In genomic region chr7:139224725-139225124, GRCm38 (mm10) we compare ENCODE assay signal across 9 mouse cellular contexts. TPM values are rescaled to one million over a fixed set of nuclear protein-coding genes. Genes with fewer than 3 reads are reported as not detected.
DNase-seq lines count a peak whose midpoint lies in the region; ATAC-seq lines count a peak whose summit lies in the region.
"Had no signal": no experiment of that assay in that cellular context is flagged by ENCODE, and none has a peak within 500 bp of the region (broad histone marks: within the 10 kb centered on the region; RNA-seq: fewer than 3 reads in every experiment).

No protein-coding gene starts in this region.

- 57% methylated on average over 8 of the region's 8 CpGs for WGBS in kidney, embryonic 15.5 days
- 80% methylated on average over 8 of the region's 8 CpGs for WGBS in hindbrain, embryonic 16.5 days

- no peak overlapping the region for H3K4me3 ChIP-seq in kidney, embryonic 15.5 days (replicated peaks)
- H3K4me3 ChIP-seq in hindbrain, embryonic 16.5 days (ENCODE audit: low read length), result no peak overlapping the region
- H3K4me3 ChIP-seq: embryonic facial prominence, embryonic 12.5 days; stomach, embryonic 15.5 days had no signal

- peak; percentile 81 for DNase-seq in 416B (ENCODE audit: low read depth)
- DNase-seq in B cell, adult 2 months, result peak; percentile 28 to 37
- peak; percentile 77 for DNase-seq in lung, postnatal 36 days
- no peak for DNase-seq in layer of hippocampus, adult 11-12 months (ENCODE audit: low spot score)
- no peak for DNase-seq in embryo, embryonic 10 days (ENCODE audit: low spot score)

- H3K27me3 ChIP-seq in kidney, embryonic 15.5 days, result no peaks in the 10 kb centered on the region
- no peaks in the 10 kb centered on the region; the same call in 1 of the 2 replicates for H3K27me3 ChIP-seq in hindbrain, embryonic 16.5 days (replicated peaks; ENCODE audit: control insufficient read depth, insufficient read depth, low read length)
- H3K27me3 ChIP-seq: embryonic facial prominence, embryonic 12.5 days; stomach, embryonic 15.5 days had no signal

- no peak for ATAC-seq in kidney, embryonic 15.5 days (replicated peaks; ENCODE audit: low FRiP score)
- no peak for ATAC-seq in hindbrain, embryonic 16.5 days

- peak overlapping the region; percentile 23; the same call in 1 of the 2 replicates for H3K27ac ChIP-seq in kidney, embryonic 15.5 days
- H3K27ac ChIP-seq in hindbrain, embryonic 16.5 days (ENCODE audit: low read depth, low read length), result no peak overlapping the region
- H3K27ac ChIP-seq: embryonic facial prominence, embryonic 12.5 days; stomach, embryonic 15.5 days had no signal

- no peak overlapping the region for H3K4me2 ChIP-seq in kidney, embryonic 15.5 days
- H3K4me2 ChIP-seq in hindbrain, embryonic 16.5 days (ENCODE audit: low read length), result no peak overlapping the region
- H3K4me2 ChIP-seq: embryonic facial prominence, embryonic 12.5 days; stomach, embryonic 15.5 days had no signal

- no peak overlapping the region for H3K9ac ChIP-seq in kidney, embryonic 15.5 days
- H3K9ac ChIP-seq in hindbrain, embryonic 16.5 days (ENCODE audit: low read depth, low read length), result no peak overlapping the region
- H3K9ac ChIP-seq: embryonic facial prominence, embryonic 12.5 days; stomach, embryonic 15.5 days had no signal

- no peaks in the 10 kb centered on the region for H3K9me3 ChIP-seq in kidney, embryonic 15.5 days (replicated peaks)
- H3K9me3 ChIP-seq in hindbrain, embryonic 16.5 days (ENCODE audit: control insufficient read depth, low read length), result no peaks in the 10 kb centered on the region
- H3K9me3 ChIP-seq: embryonic facial prominence, embryonic 12.5 days; stomach, embryonic 15.5 days had no signal

- peaks cover 23% of the 10 kb centered on the region; the same call in 1 of the 2 replicates for H3K4me1 ChIP-seq in kidney, embryonic 15.5 days
- no peaks in the 10 kb centered on the region for H3K4me1 ChIP-seq in hindbrain, embryonic 16.5 days (ENCODE audit: control insufficient read depth, insufficient read depth, low read depth, low read length)
- H3K4me1 ChIP-seq: embryonic facial prominence, embryonic 12.5 days had no signal

- no peaks in the 10 kb centered on the region for H3K36me3 ChIP-seq in kidney, embryonic 15.5 days
- H3K36me3 ChIP-seq in hindbrain, embryonic 16.5 days (ENCODE audit: control insufficient read depth, insufficient read depth, low read length), result no peaks in the 10 kb centered on the region
- H3K36me3 ChIP-seq: embryonic facial prominence, embryonic 12.5 days; stomach, embryonic 15.5 days had no signal

RNA-seq across cellular contexts. Expression of gene Stk32c, which starts 11.6 kb away (rescaled TPM):
- 0.14 and 0.16 TPM in 2 replicates for polyA plus RNA-seq in kidney, embryonic 15.5 days (2015; fragmentation: Nextera tagmentation; extraction: Ambion mirVana)
- 2.9 and 3.0 TPM in 2 replicates for polyA plus RNA-seq in hindbrain, embryonic 16.5 days (2015; fragmentation: Nextera tagmentation; extraction: Ambion mirVana)

RNA-seq across cellular contexts. Expression of gene Lrrc27, which starts 11.9 kb away (rescaled TPM):
- 2.9 and 3.0 TPM in 2 replicates for polyA plus RNA-seq in kidney, embryonic 15.5 days (2015; fragmentation: Nextera tagmentation; extraction: Ambion mirVana)
- polyA plus RNA-seq in hindbrain, embryonic 16.5 days (2015; fragmentation: Nextera tagmentation; extraction: Ambion mirVana), result 3.8 and 6.8 TPM in 2 replicates

RNA-seq across cellular contexts. Expression of gene Pwwp2b, which starts 23.6 kb away (rescaled TPM):
- polyA plus RNA-seq in kidney, embryonic 15.5 days (2015; fragmentation: Nextera tagmentation; extraction: Ambion mirVana), result 8.1 and 8.7 TPM in 2 replicates
- polyA plus RNA-seq in hindbrain, embryonic 16.5 days (2015; fragmentation: Nextera tagmentation; extraction: Ambion mirVana), result 5.6 and 6.4 TPM in 2 replicates

Comparison
In these comparisons a context has a peak if more than half of its experiments do, and no peak if none do; other contexts are left out.
1. DNase-seq: peak in 416B (single experiment), B cell, adult 2 months (2 of 2) and lung, postnatal 36 days (single experiment); none in layer of hippocampus, adult 11-12 months (single experiment) and embryo, embryonic 10 days (single experiment).